Comparison of ENCODE assay signal across 10 mouse cellular contexts in genomic region chr2:135742954-135743700, GRCm38 (mm10).
DNase-seq lines count a peak whose midpoint lies in the region; ATAC-seq lines count a peak whose summit lies in the region.
"Had no signal": no experiment of that assay in that cellular context is flagged by ENCODE, and none has a peak within 500 bp of the region (broad histone marks: within the 10 kb centered on the region; RNA-seq: fewer than 3 reads in every experiment).

No protein-coding gene starts in this region.

- no peak overlapping the region for H3K4me2 ChIP-seq in limb, embryonic 12.5 days
- H3K4me2 ChIP-seq in embryonic facial prominence, embryonic 13.5 days: peak overlapping the region; percentile 20; the same call in 1 of the 2 replicates
- peak overlapping the region; percentile 21; the same call in 1 of the 2 replicates for H3K4me2 ChIP-seq in heart, embryonic 15.5 days
- H3K4me2 ChIP-seq in midbrain, embryonic 16.5 days (ENCODE audit: low read length): no peak overlapping the region

- H3K9me3 ChIP-seq in limb, embryonic 12.5 days: no peaks in the 10 kb centered on the region
- no peaks in the 10 kb centered on the region for H3K9me3 ChIP-seq in limb, embryonic 10.5 days (replicated peaks)
- H3K9me3 ChIP-seq in embryonic facial prominence, embryonic 13.5 days: no peaks in the 10 kb centered on the region
- no peaks in the 10 kb centered on the region for H3K9me3 ChIP-seq in heart, embryonic 15.5 days (replicated peaks)
- no peaks in the 10 kb centered on the region for H3K9me3 ChIP-seq in midbrain, embryonic 16.5 days (replicated peaks; ENCODE audit: control insufficient read depth, low read length, poor library complexity, severe bottlenecking)

- DNase-seq in limb, embryonic 10.5 days (ENCODE audit: low spot score): no peak
- no peak for DNase-seq in layer of hippocampus, postnatal 10 days (ENCODE audit: low spot score in 2 of 2)
- no peak for DNase-seq in layer of hippocampus, postnatal 25 days (ENCODE audit: extremely low spot score in 1 of 2, low spot score in 1 of 2)
- DNase-seq: cerebellum, adult 18-20 months had no signal

- no peaks in the 10 kb centered on the region for H3K27me3 ChIP-seq in limb, embryonic 12.5 days
- H3K27me3 ChIP-seq in limb, embryonic 10.5 days (ENCODE audit: low read depth, poor library complexity, severe bottlenecking): no peaks in the 10 kb centered on the region
- H3K27me3 ChIP-seq in embryonic facial prominence, embryonic 13.5 days: no peaks in the 10 kb centered on the region
- no peaks in the 10 kb centered on the region for H3K27me3 ChIP-seq in heart, embryonic 15.5 days
- H3K27me3 ChIP-seq in midbrain, embryonic 16.5 days (ENCODE audit: control insufficient read depth, insufficient read depth, low read depth, low read length): no peaks in the 10 kb centered on the region

- no peak overlapping the region for H3K4me3 ChIP-seq in limb, embryonic 12.5 days (replicated peaks)
- no peak overlapping the region for H3K4me3 ChIP-seq in limb, embryonic 10.5 days
- H3K4me3 ChIP-seq in embryonic facial prominence, embryonic 13.5 days: no peak overlapping the region
- no peak overlapping the region for H3K4me3 ChIP-seq in heart, embryonic 15.5 days
- H3K4me3 ChIP-seq in midbrain, embryonic 16.5 days (ENCODE audit: low read depth, low read length): no peak overlapping the region

- H3K4me1 ChIP-seq in limb, embryonic 12.5 days (replicated peaks): peaks cover 10% of the 10 kb centered on the region
- no peaks in the 10 kb centered on the region for H3K4me1 ChIP-seq in limb, embryonic 10.5 days
- H3K4me1 ChIP-seq in embryonic facial prominence, embryonic 13.5 days: peaks cover 29% of the 10 kb centered on the region
- peaks cover 19% of the 10 kb centered on the region for H3K4me1 ChIP-seq in heart, embryonic 15.5 days (replicated peaks)
- H3K4me1 ChIP-seq in midbrain, embryonic 16.5 days (ENCODE audit: control insufficient read depth, insufficient read depth, low read length): peaks cover 12% of the 10 kb centered on the region

- no peak overlapping the region for H3K9ac ChIP-seq in limb, embryonic 12.5 days (replicated peaks)
- no peak overlapping the region for H3K9ac ChIP-seq in embryonic facial prominence, embryonic 13.5 days
- no peak overlapping the region for H3K9ac ChIP-seq in heart, embryonic 15.5 days
- no peak overlapping the region for H3K9ac ChIP-seq in midbrain, embryonic 16.5 days (ENCODE audit: low read depth, low read length)

- 73% methylated on average over 10 of the region's 10 CpGs for WGBS in limb, embryonic 12.5 days
- 90% methylated on average over 10 of the region's 10 CpGs for WGBS in limb, embryonic 10.5 days
- 16% methylated on average over 10 of the region's 10 CpGs for WGBS in embryonic facial prominence, embryonic 13.5 days
- WGBS in heart, embryonic 15.5 days: 46% methylated on average over 10 of the region's 10 CpGs
- 22% methylated on average over 10 of the region's 10 CpGs for WGBS in midbrain, embryonic 16.5 days

- ATAC-seq in limb, embryonic 12.5 days (ENCODE audit: insufficient number of reproducible peaks, insufficient read depth, low FRiP score, low TSS enrichment, low read depth): no peak
- ATAC-seq in embryonic facial prominence, embryonic 13.5 days (ENCODE audit: insufficient number of reproducible peaks, insufficient read depth, low FRiP score, low TSS enrichment, low read depth): 0 out of 2 replicates have a peak, but pooled peaks have one; percentile 34
- ATAC-seq in heart, embryonic 15.5 days (replicated peaks; ENCODE audit: insufficient number of reproducible peaks, insufficient read depth, low FRiP score, low read depth): no peak
- ATAC-seq in midbrain, embryonic 16.5 days: peak; percentile 41
- no peak for ATAC-seq in activated CD4-positive, CD25-positive, alpha-beta regulatory T cell, adult 4 months

- H3K27ac ChIP-seq in limb, embryonic 12.5 days: peak overlapping the region; percentile 62; the same call in 1 of the 2 replicates
- no peak overlapping the region for H3K27ac ChIP-seq in limb, embryonic 10.5 days
- H3K27ac ChIP-seq in embryonic facial prominence, embryonic 13.5 days: peak overlapping the region; percentile 87
- peak overlapping the region; percentile 62 for H3K27ac ChIP-seq in heart, embryonic 15.5 days
- peak overlapping the region; percentile 51 for H3K27ac ChIP-seq in midbrain, embryonic 16.5 days (ENCODE audit: low read length)
- H3K27ac ChIP-seq: macrophage had no signal

- no peaks in the 10 kb centered on the region for H3K36me3 ChIP-seq in limb, embryonic 12.5 days
- H3K36me3 ChIP-seq in limb, embryonic 10.5 days: 0 out of 2 replicates have a peak, but pooled peaks cover 2% of the 10 kb centered on the region
- no peaks in the 10 kb centered on the region for H3K36me3 ChIP-seq in embryonic facial prominence, embryonic 13.5 days
- no peaks in the 10 kb centered on the region for H3K36me3 ChIP-seq in heart, embryonic 15.5 days
- no peaks in the 10 kb centered on the region for H3K36me3 ChIP-seq in midbrain, embryonic 16.5 days (ENCODE audit: control insufficient read depth, insufficient read depth, low read length)

Comparison
In these comparisons a context has a peak if more than half of its experiments do, and no peak if none do; other contexts are left out.
1. ATAC-seq: peak in embryonic facial prominence, embryonic 13.5 days (single experiment) and midbrain, embryonic 16.5 days (single experiment); none in limb, embryonic 12.5 days (single experiment), heart, embryonic 15.5 days (single experiment) and activated CD4-positive, CD25-positive, alpha-beta regulatory T cell, adult 4 months (single experiment).
2. H3K4me2 ChIP-seq: peak in embryonic facial prominence, embryonic 13.5 days (single experiment) and heart, embryonic 15.5 days (single experiment); none in limb, embryonic 12.5 days (single experiment) and midbrain, embryonic 16.5 days (single experiment).